Mouse (Mus musculus) intestine, embryonic 16.5 days (tissue): ENCODE data around the gene Sorbs2. TPM values are rescaled to one million over a fixed set of nuclear protein-coding genes. Genes with fewer than 3 reads are reported as not detected.

Source experiments
- ATAC-seq: fragments of 200-750 bp; cut with Nextera tagmentation; 2 replicates; pipeline ENCODE4 v1.8.0; 2017; ENCODE audit warnings: moderate TSS enrichment, moderate library complexity
- H3K27ac ChIP-seq: fragments of 300-500 bp; sonication (generic); 2 replicates; pipeline ENCODE4 v1.5.1; 2014; ENCODE audit warnings: mild to moderate bottlenecking, low read length
- H3K27me3 ChIP-seq: fragments of 300-500 bp; sonication (generic); replicated peaks from 2 replicates; pipeline ENCODE4 v1.6.1; 2014; ENCODE audit warnings: low read length, control low read depth, mixed read lengths; ENCODE audit not compliant: control insufficient read depth, insufficient read depth
- H3K36me3 ChIP-seq: fragments of 300-500 bp; sonication (generic); 2 replicates; pipeline ENCODE4 v1.6.1; 2014; ENCODE audit warnings: low read length, control low read depth; ENCODE audit not compliant: control insufficient read depth, insufficient read depth
- H3K4me1 ChIP-seq: fragments of 300-500 bp; sonication (generic); 2 replicates; pipeline ENCODE4 v1.6.1; 2014; ENCODE audit warnings: low read length, control low read depth, mixed read lengths; ENCODE audit not compliant: control insufficient read depth, insufficient read depth
- H3K4me2 ChIP-seq: fragments of 300-500 bp; sonication (generic); 2 replicates; pipeline ENCODE4 v1.6.1; 2014; ENCODE audit warnings: low read depth, low read length, control low read depth
- H3K4me3 ChIP-seq: fragments of 300-500 bp; sonication (generic); 2 replicates; pipeline ENCODE4 v1.5.1; 2014; ENCODE audit warnings: mild to moderate bottlenecking, low read length
- H3K9ac ChIP-seq: fragments of 300-500 bp; sonication (generic); 2 replicates; pipeline ENCODE4 v1.6.1; 2014; ENCODE audit warnings: low read depth, low read length
- H3K9me3 ChIP-seq: fragments of 300-500 bp; sonication (generic); 2 replicates; pipeline ENCODE4 v1.6.1; 2016; ENCODE audit warnings: low read length, control low read depth; ENCODE audit not compliant: control insufficient read depth
- WGBS: fragments of 180-500 bp; shearing (Covaris S2); extraction: QIAGEN DNeasy Blood & Tissue Kit; methylation state at CpG from one replicate; pipeline ENCODE4 v1.1.7; 2014; 5-methylcytosine and 5-hydroxymethylcytosine counted together
- polyA plus RNA-seq: library from polyadenylated mRNA; unstranded; fragments of >200 nt; fragmentation: Nextera tagmentation; extraction: Ambion mirVana; gene quantifications from 2 replicates; pipeline ENCODE4 v1.2.1, GENCODE M21; 2015

The Sorbs2 gene
- polyA plus RNA-seq, 1 experiment from 2014 or later: 19.1 TPM

DNA sequence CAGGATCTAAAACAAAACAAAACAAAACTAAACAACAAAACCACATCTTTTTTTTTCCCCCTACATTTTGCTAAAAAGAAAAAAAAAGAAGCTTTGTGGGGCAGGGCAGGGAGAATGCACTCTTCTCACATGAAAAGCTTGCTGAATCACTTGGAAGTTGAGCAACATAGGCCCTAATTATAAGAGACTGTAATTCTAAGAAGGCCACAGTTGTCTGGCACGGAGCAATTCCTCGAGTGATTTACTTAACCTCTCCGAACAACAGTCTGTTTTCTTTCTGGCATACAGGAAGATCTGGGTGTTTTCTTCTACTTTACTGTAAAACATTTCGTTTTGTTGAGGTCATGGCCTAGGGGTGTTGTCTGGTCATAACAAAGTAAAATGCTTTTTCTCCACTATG, 202.1 kb downstream of the Sorbs2 start:
- H3K4me1 ChIP-seq: no peaks in the 10 kb centered on the region
- H3K4me3 ChIP-seq: no peak overlapping the region
- no peak overlapping the region for H3K27ac ChIP-seq
- no peak for ATAC-seq
- no peak overlapping the region for H3K9ac ChIP-seq
- no peaks in the 10 kb centered on the region for H3K9me3 ChIP-seq
- no peaks in the 10 kb centered on the region for H3K27me3 ChIP-seq
- no peak overlapping the region for H3K4me2 ChIP-seq
- no peaks in the 10 kb centered on the region for H3K36me3 ChIP-seq
- WGBS: 68% methylated on average over 4 of the region's 4 CpGs

- 91% methylated on average over 6 of the region's 6 CpGs for WGBS
- no peak for ATAC-seq
- H3K9ac ChIP-seq: no peak overlapping the region
Measured at GRCm38 (mm10) chr8:45712610-45713009, 205.0 kb downstream of the Sorbs2 start.

GRCm38 (mm10) chr8:45714806-45715205, 207.2 kb downstream of the Sorbs2 start:
- no peak for ATAC-seq
- H3K4me1 ChIP-seq: no peaks in the 10 kb centered on the region
- H3K9ac ChIP-seq: no peak overlapping the region
- H3K4me2 ChIP-seq: no peak overlapping the region
- no peak overlapping the region for H3K4me3 ChIP-seq
- H3K36me3 ChIP-seq: no peaks in the 10 kb centered on the region
- H3K27ac ChIP-seq: no peak overlapping the region
- 34% methylated on average over 3 of the region's 3 CpGs for WGBS
- H3K27me3 ChIP-seq: no peaks in the 10 kb centered on the region
- no peaks in the 10 kb centered on the region for H3K9me3 ChIP-seq

More at GRCm38 (mm10) chr8:45712610-45713009, 205.0 kb downstream of the Sorbs2 start:
- H3K9me3 ChIP-seq: no peaks in the 10 kb centered on the region
- H3K4me1 ChIP-seq: no peaks in the 10 kb centered on the region
- H3K4me3 ChIP-seq: no peak overlapping the region
- no peak overlapping the region for H3K27ac ChIP-seq
- no peak overlapping the region for H3K4me2 ChIP-seq
- no peaks in the 10 kb centered on the region for H3K36me3 ChIP-seq
- H3K27me3 ChIP-seq: no peaks in the 10 kb centered on the region

DNA sequence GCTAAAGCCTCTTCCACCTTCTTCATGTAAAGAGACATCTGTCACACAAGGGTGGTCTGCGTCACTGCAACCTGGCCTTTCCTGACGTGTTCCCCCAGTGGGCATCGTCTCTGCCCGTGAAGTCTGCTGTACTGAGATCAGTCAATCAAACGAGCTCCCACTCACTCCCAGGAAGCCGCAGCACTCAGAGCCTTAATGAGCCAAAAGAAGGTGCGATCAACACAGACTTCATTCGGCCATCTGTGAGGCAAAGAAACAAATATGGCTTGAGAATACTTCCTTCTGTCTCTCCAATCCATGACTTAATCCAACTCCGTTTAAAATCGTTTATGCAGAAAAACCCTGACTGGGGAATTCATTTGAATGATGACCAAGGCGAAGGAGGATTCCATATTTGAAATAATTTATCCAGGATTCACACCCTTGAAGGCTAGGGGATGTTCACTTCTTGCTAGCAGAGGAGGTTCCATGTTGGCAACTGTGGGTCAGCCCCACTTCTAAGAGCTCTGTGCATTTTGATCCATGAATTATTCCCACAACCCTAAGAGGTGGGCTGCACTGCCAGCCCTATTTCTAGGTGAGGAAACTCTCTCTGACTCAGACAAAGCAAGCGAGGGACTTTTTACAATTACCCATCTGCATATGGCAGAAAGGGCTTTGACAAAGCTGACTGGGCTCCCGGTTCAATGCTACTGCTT, 207.9 kb downstream of the Sorbs2 start:
- ATAC-seq: no peak
- WGBS: 79% methylated on average over 13 of the region's 13 CpGs
- H3K4me1 ChIP-seq: no peaks in the 10 kb centered on the region
- no peaks in the 10 kb centered on the region for H3K27me3 ChIP-seq
- no peak overlapping the region for H3K27ac ChIP-seq
- no peak overlapping the region for H3K4me3 ChIP-seq
- H3K9me3 ChIP-seq: no peaks in the 10 kb centered on the region
- H3K4me2 ChIP-seq: no peak overlapping the region
- H3K36me3 ChIP-seq: no peaks in the 10 kb centered on the region
- H3K9ac ChIP-seq: no peak overlapping the region

DNA sequence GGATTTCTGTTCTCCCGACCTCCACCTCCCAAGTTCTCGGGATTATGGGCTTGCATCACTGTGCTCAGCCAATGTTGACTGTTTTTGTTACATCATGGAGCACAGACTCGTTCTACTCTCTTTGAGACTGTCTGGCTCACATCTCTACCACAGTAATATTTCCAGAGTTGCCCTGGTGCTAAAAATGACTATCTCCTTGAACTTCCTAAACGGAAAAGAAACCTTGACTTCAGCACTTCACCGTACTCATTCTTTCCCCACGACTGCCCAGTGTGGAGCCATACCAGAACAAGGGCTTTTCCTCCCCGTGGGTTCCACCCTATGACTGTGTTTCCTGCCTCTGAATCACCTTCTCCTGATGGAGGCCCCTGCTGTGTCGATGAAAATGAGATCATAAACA, 212.2 kb downstream of the Sorbs2 start:
- 65% methylated on average over 8 of the region's 8 CpGs for WGBS
- ATAC-seq: no peak
- no peak overlapping the region for H3K4me3 ChIP-seq

GRCm38 (mm10) chr8:45724204-45724603, 216.6 kb downstream of the Sorbs2 start:
- no peak overlapping the region for H3K9ac ChIP-seq
- no peak overlapping the region for H3K27ac ChIP-seq
- H3K4me1 ChIP-seq: no peaks in the 10 kb centered on the region
- no peak overlapping the region for H3K4me2 ChIP-seq
- no peak for ATAC-seq
- WGBS: 79% methylated on average over 3 of the region's 3 CpGs
- H3K27me3 ChIP-seq: no peaks in the 10 kb centered on the region
- no peaks in the 10 kb centered on the region for H3K36me3 ChIP-seq
- no peaks in the 10 kb centered on the region for H3K9me3 ChIP-seq
- H3K4me3 ChIP-seq: no peak overlapping the region

More for the DNA sequence above, 212.2 kb downstream of the Sorbs2 start:
- Histone ChIP-seq H3K9ac (no peak overlapping the region), H3K4me1 (no peaks in the 10 kb centered on the region), H3K9me3 (no peaks in the 10 kb centered on the region), H3K27me3 (no peaks in the 10 kb centered on the region), H3K27ac (no peak overlapping the region), H3K4me2 (no peak overlapping the region), H3K36me3 (no peaks in the 10 kb centered on the region)

DNA sequence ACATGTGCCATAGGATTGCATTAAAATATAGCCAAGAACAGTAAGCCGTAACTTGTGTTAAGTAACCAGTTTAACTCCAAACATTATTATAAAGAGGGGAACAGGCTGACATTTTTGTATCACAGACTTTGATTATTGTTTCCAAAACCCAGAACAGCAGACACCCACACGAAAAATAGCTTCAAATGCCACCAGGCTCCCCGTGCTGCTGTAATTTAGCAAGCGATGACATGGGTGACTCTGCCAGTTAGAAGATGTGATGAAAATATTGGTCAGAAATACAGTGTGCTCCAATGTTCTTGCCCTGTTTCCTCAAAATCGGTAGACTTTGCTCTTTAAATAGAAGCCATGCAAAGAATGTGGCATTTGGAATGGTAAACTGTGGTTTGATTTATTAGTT, 217.7 kb downstream of the Sorbs2 start:
- no peak for ATAC-seq

GRCm38 (mm10) chr8:45729850-45730382, 222.3 kb downstream of the Sorbs2 start:
- WGBS: 77% methylated on average over 7 of the region's 7 CpGs
- Histone ChIP-seq H3K27ac (no peak overlapping the region), H3K9me3 (no peaks in the 10 kb centered on the region), H3K36me3 (no peaks in the 10 kb centered on the region), H3K4me3 (no peak overlapping the region), H3K9ac (no peak overlapping the region), H3K4me1 (no peaks in the 10 kb centered on the region), H3K4me2 (no peak overlapping the region), H3K27me3 (no peaks in the 10 kb centered on the region)
- ATAC-seq: no peak

More for the DNA sequence above, 217.7 kb downstream of the Sorbs2 start:
- no peak overlapping the region for H3K4me2 ChIP-seq
- H3K27ac ChIP-seq: no peak overlapping the region
- no peaks in the 10 kb centered on the region for H3K27me3 ChIP-seq
- no peaks in the 10 kb centered on the region for H3K9me3 ChIP-seq
- no peak overlapping the region for H3K4me3 ChIP-seq
- no peaks in the 10 kb centered on the region for H3K36me3 ChIP-seq
- no peaks in the 10 kb centered on the region for H3K4me1 ChIP-seq
- WGBS: 59% methylated on average over 5 of the region's 5 CpGs
- H3K9ac ChIP-seq: no peak overlapping the region

GRCm38 (mm10) chr8:45730795-45731194, 223.2 kb downstream of the Sorbs2 start:
- Histone ChIP-seq H3K9me3 (no peaks in the 10 kb centered on the region), H3K4me1 (no peaks in the 10 kb centered on the region), H3K27me3 (no peaks in the 10 kb centered on the region), H3K27ac (no peak overlapping the region), H3K36me3 (no peaks in the 10 kb centered on the region), H3K4me2 (no peak overlapping the region), H3K9ac (no peak overlapping the region), H3K4me3 (no peak overlapping the region)
- ATAC-seq: no peak
- 50% methylated on average over 5 of the region's 5 CpGs for WGBS

DNA sequence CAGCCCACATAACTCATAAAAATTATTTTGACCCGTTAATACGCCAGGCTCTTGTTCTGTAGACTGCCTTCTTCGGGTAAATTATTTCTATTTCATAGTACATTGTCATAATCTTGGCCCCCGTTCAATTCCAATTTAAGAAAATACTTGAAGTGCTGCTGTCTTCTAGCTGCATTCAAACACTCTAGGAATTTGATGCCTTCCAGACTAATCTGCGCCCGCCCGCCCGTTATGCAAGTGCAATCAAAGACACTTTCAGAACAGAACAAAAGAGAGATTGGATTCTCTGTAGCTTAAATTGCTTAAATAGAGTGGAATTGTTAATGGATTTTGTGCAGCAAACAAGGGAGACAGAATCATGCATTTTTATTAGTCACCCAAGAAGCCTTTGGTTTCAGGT, 226.5 kb downstream of the Sorbs2 start:
- 71% methylated on average over 8 of the region's 8 CpGs for WGBS
- Histone ChIP-seq H3K9me3 (no peaks in the 10 kb centered on the region), H3K4me2 (no peak overlapping the region), H3K36me3 (no peaks in the 10 kb centered on the region), H3K27ac (no peak overlapping the region), H3K27me3 (no peaks in the 10 kb centered on the region), H3K4me3 (no peak overlapping the region), H3K4me1 (no peaks in the 10 kb centered on the region), H3K9ac (no peak overlapping the region)
- no peak for ATAC-seq
